Mouse (Mus musculus) neural tube, postnatal 0 days (tissue): ENCODE measurements around the gene Cst12. TPM values are rescaled to one million over a fixed set of nuclear protein-coding genes. Genes with fewer than 3 reads are reported as not detected.

Experiments used
- polyA plus RNA-seq: library from polyadenylated mRNA; unstranded; fragments of >200 nt; fragmentation: Nextera tagmentation; extraction: Ambion mirVana; gene quantifications from 2 replicates; pipeline ENCODE4 v1.2.1, GENCODE M21; 2015

Cst12 gene
- polyA plus RNA-seq = not detected in 2 replicates

DNA sequence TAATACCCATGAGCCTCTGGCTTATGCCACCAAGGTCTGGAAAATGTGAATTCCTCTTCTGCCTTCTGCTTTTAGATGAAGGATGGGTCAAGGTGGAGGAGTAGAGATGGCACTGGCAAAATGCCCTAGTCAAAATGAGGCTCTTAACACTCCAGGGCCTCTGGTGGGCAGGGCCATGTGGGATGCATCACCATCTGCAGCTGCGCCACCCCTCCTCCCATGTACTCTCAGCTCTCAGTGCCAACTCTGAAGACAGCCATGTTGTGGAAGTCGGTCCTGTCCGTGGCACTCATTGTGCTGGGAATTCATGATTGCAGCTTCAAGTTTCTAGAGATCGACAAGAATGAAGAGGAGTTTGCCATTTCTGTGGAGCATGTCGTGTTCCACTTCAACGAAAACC is at the start of gene Cst12:
Gene Cst12, plus strand, starts transcription at position 220 of the 400 bp plus-strand sequence.

GRCm38 (mm10) chr2:148750058-148750457 is 39.1 kb upstream of the Cst12 start, which contains the start of gene Cstl1:
Cstl1 (plus strand) TSS chr2:148750358.

GRCm38 (mm10) chr2:148771397-148771796 is 17.8 kb upstream of the Cst12 start, which contains the start of gene Cst11:
Cst11 (minus strand) TSS chr2:148771497.

DNA sequence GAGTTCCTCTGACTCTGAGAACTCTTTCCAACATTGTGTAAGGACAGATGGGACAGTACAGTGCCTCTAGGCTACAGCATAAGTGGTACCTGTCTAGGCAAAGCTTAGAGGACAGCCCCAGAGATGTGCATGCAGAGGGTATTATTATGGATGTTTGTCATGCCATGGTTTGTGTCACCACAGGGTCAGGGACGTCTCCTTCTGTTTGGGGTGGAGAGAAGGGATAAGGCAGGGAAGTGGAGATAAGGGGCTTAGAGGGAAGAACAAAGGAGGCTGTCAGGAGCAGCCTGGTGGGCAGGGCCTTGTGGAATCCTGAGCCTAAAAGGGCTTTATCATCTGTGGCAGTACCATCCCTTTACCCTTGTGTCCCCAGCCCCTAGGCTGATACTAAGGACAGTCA is 7.5 kb upstream of the Cst12 start, which contains the start of gene 8030411F24Rik:
Gene 8030411F24Rik, plus strand, starts transcription at position 301 of the 400 bp plus-strand sequence.

GRCm38 (mm10) chr2:148798485-148798884 is 9.3 kb downstream of the Cst12 start, which contains the start of gene Cst8:
Cst8 (plus strand) TSS chr2:148798785.

GRCm38 (mm10) chr2:148819909-148820308 is 30.7 kb downstream of the Cst12 start, which contains the start of gene Cst13:
Cst13 (plus strand) TSS chr2:148820081.

DNA sequence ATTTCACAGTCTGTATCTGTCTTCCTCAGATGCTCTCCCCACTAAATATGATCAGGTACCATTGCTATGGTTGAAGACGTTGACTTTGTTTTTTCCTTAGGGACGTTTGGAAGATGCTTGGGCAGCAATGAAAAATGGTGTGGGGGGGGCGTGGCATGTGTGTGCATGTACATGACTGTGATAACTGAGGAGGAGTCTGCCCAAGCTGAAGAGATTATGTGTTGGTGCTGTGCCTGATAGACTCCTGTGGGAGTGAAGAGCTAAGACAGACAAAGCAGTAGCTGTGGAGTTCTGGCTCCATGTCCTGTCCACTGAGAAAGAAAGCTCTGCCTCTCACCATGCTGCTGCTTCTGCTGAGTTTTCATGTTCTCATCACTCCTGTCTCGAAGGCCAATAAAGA is 45.8 kb downstream of the Cst12 start, which contains the start of gene Cst9:
Gene Cst9, plus strand, starts transcription at position 236 of the 400 bp plus-strand sequence.

Other genes starting within 250 kb of the Cst12 start
- 35.7 and 37.2 TPM in 2 replicates for gene Nxt1, start 116.8 kb upstream of the Cst12 start, polyA plus RNA-seq
- gene Gzf1, start 108.3 kb upstream of the Cst12 start, polyA plus RNA-seq = 14.7 and 21.6 TPM in 2 replicates
- gene Napb, start 56.9 kb upstream of the Cst12 start, polyA plus RNA-seq = 97.4 and 109 TPM in 2 replicates
- not detected in 2 replicates for gene Cstl1, start 39.0 kb upstream of the Cst12 start, polyA plus RNA-seq
- gene Cst11, start 17.9 kb upstream of the Cst12 start, polyA plus RNA-seq = not detected in 2 replicates
- not detected in 2 replicates for gene 8030411F24Rik, start 7.4 kb upstream of the Cst12 start, polyA plus RNA-seq
- gene Cst8, start 9.4 kb downstream of the Cst12 start, polyA plus RNA-seq = not detected in 2 replicates
- not detected in 2 replicates for gene Cst13, start 30.7 kb downstream of the Cst12 start, polyA plus RNA-seq
- gene Cst9, start 45.8 kb downstream of the Cst12 start, polyA plus RNA-seq = not detected in 2 replicates
- not detected in 2 replicates for gene 9230104L09Rik, start 75.7 kb downstream of the Cst12 start, polyA plus RNA-seq
- gene Cst3, start 86.3 kb downstream of the Cst12 start, polyA plus RNA-seq = 1,629 and 2,063 TPM in 2 replicates
- gene Gm1330, start 213.9 kb downstream of the Cst12 start, polyA plus RNA-seq = not detected in 2 replicates
- not detected in 2 replicates for gene Gm10750, start 227.9 kb downstream of the Cst12 start, polyA plus RNA-seq